Comparison of ENCODE assay signal across 7 mouse cellular contexts in genomic region chr2:154426905-154427852, GRCm38 (mm10). TPM values are rescaled to one million over a fixed set of nuclear protein-coding genes. Genes with fewer than 3 reads are reported as not detected.
A peak's percentile ranks its signal among the peaks of the same experiment; 100 is the strongest.
DNase-seq lines count a peak whose midpoint lies in the region; ATAC-seq and TF ChIP-seq lines count a peak whose summit lies in the region.

No protein-coding gene starts in this region.

- WGBS in lung, embryonic 14.5 days = 43% methylated on average over 11 of the region's 11 CpGs
- WGBS in forebrain, embryonic 10.5 days = 20% methylated on average over 11 of the region's 11 CpGs
- WGBS in limb, embryonic 11.5 days = 31% methylated on average over 11 of the region's 11 CpGs
- WGBS in small intestine, adult 2 months = 57% methylated on average over 11 of the region's 11 CpGs

- H3K4me1 ChIP-seq in lung, embryonic 14.5 days (ENCODE audit: insufficient read depth) = no peaks in the 10 kb centered on the region; the same call in 1 of the 2 replicates
- H3K4me1 ChIP-seq in forebrain, embryonic 10.5 days = peaks cover 27% of the 10 kb centered on the region
- H3K4me1 ChIP-seq in limb, embryonic 11.5 days (ENCODE audit: control insufficient read depth, insufficient read depth, low read length) = peaks cover 8% of the 10 kb centered on the region; the same call in 1 of the 2 replicates
- no peaks in the 10 kb centered on the region for H3K4me1 ChIP-seq in small intestine, adult 2 months (ENCODE audit: control insufficient read depth, insufficient read depth, insufficient read length, low read length)

- H3K27ac ChIP-seq in lung, embryonic 14.5 days (ENCODE audit: low read depth) = peak overlapping the region; percentile 86
- H3K27ac ChIP-seq in forebrain, embryonic 10.5 days = peak overlapping the region; percentile 92
- no peak overlapping the region for H3K27ac ChIP-seq in limb, embryonic 11.5 days (replicated peaks; ENCODE audit: low read depth, low read length)
- H3K27ac ChIP-seq in small intestine, adult 2 months (ENCODE audit: insufficient read depth, low read depth, low read length) = no peak overlapping the region

- DNase-seq in lung, embryonic 14.5 days = no peak
- no peak for DNase-seq in lung, postnatal 14 days
- no peak for DNase-seq in forebrain, embryonic 10.5 days (ENCODE audit: extremely low spot score, low spot score)
- no peak for DNase-seq in limb, embryonic 11.5 days (ENCODE audit: low spot score)
- DNase-seq in adrenal gland, postnatal 14 days = no peak
- DNase-seq in adipocyte (ENCODE audit: low spot score) = no peak

- no peaks in the 10 kb centered on the region for H3K9me3 ChIP-seq in lung, embryonic 14.5 days (ENCODE audit: low read depth, low read length)
- H3K9me3 ChIP-seq in forebrain, embryonic 10.5 days = no peaks in the 10 kb centered on the region
- no peaks in the 10 kb centered on the region for H3K9me3 ChIP-seq in limb, embryonic 11.5 days (ENCODE audit: control insufficient read depth, low read length)

- TF ChIP-seq CTCF in lung, embryonic 14.5 days (IDR thresholded peaks at IDR 0.05; ENCODE audit: low read depth) = no peak
- no peak for TF ChIP-seq CTCF in small intestine, adult 2 months (IDR thresholded peaks at IDR 0.05; ENCODE audit: extremely low read depth, insufficient read length, insufficient replicate concordance, low read depth, low read length)

- H3K4me2 ChIP-seq in lung, embryonic 14.5 days = peak overlapping the region; percentile 78
- H3K4me2 ChIP-seq in limb, embryonic 11.5 days (ENCODE audit: low read depth, severe bottlenecking) = peak overlapping the region; percentile 65

- H3K4me3 ChIP-seq in lung, embryonic 14.5 days (ENCODE audit: low read depth, low read length) = peak overlapping the region; percentile 43
- peak overlapping the region; percentile 53 for H3K4me3 ChIP-seq in forebrain, embryonic 10.5 days
- H3K4me3 ChIP-seq in limb, embryonic 11.5 days (ENCODE audit: low read depth, low read length) = peak overlapping the region; percentile 32; the same call in 1 of the 2 replicates
- H3K4me3 ChIP-seq in small intestine, adult 2 months (ENCODE audit: low read depth, low read length) = peak overlapping the region; percentile 52

- H3K9ac ChIP-seq in lung, embryonic 14.5 days = peak overlapping the region; percentile 66
- H3K9ac ChIP-seq in limb, embryonic 11.5 days (ENCODE audit: low read length) = peak overlapping the region; percentile 75

- no peaks in the 10 kb centered on the region for H3K36me3 ChIP-seq in lung, embryonic 14.5 days (ENCODE audit: insufficient read depth)
- H3K36me3 ChIP-seq in forebrain, embryonic 10.5 days (replicated peaks) = no peaks in the 10 kb centered on the region
- no peaks in the 10 kb centered on the region for H3K36me3 ChIP-seq in limb, embryonic 11.5 days (ENCODE audit: control insufficient read depth, insufficient read depth, low read length)
- H3K36me3 ChIP-seq in small intestine, adult 2 months (ENCODE audit: control insufficient read depth, insufficient read depth, low read length) = no peaks in the 10 kb centered on the region

- TF ChIP-seq POLR2A in small intestine, adult 2 months (IDR thresholded peaks at IDR 0.05; ENCODE audit: low read depth, low read length) = no peak

- H3K27me3 ChIP-seq in lung, embryonic 14.5 days (ENCODE audit: insufficient read depth, low read length) = no peaks in the 10 kb centered on the region
- peaks cover 42% of the 10 kb centered on the region for H3K27me3 ChIP-seq in forebrain, embryonic 10.5 days (ENCODE audit: poor library complexity, severe bottlenecking)
- H3K27me3 ChIP-seq in limb, embryonic 11.5 days (ENCODE audit: control insufficient read depth, insufficient read depth, low read length) = peaks cover 3% of the 10 kb centered on the region; the same call in 1 of the 2 replicates
- H3K27me3 ChIP-seq in small intestine, adult 2 months (ENCODE audit: control insufficient read depth, insufficient read depth, low read length) = no peaks in the 10 kb centered on the region

- ATAC-seq in lung, embryonic 14.5 days (ENCODE audit: insufficient read depth) = peak; percentile 32; the same call in 1 of the 2 replicates
- ATAC-seq in limb, embryonic 11.5 days (ENCODE audit: insufficient number of reproducible peaks, low FRiP score, low TSS enrichment, low read depth) = no peak

RNA-seq across cellular contexts. Expression of gene Cbfa2t2, which starts 9.1 kb away (rescaled TPM):
- 39.8 and 40.5 TPM in 2 replicates for polyA plus RNA-seq in lung, embryonic 14.5 days (2014; fragmentation: Nextera tagmentation; extraction: Ambion mirVana)
- polyA plus RNA-seq in forebrain, embryonic 10.5 days (2016; fragmentation: Nextera tagmentation; extraction: Ambion mirVana) = 57.4 and 59.3 TPM in 2 replicates
- 44.1 and 52.7 TPM in 2 replicates for polyA plus RNA-seq in limb, embryonic 11.5 days (2014; fragmentation: Nextera tagmentation; extraction: Ambion mirVana)
- 3.6 and 9.8 TPM in 2 replicates for polyA plus RNA-seq in small intestine, adult 2 months (2012; rRNA removed)
- total RNA-seq in adrenal gland, postnatal 14 days (2021) = 36.1 and 42.5 TPM in 2 replicates

RNA-seq across cellular contexts. Expression of gene Snta1, which starts 19.3 kb away (rescaled TPM):
- 3.8 and 3.9 TPM in 2 replicates for polyA plus RNA-seq in lung, embryonic 14.5 days (2014; fragmentation: Nextera tagmentation; extraction: Ambion mirVana)
- polyA plus RNA-seq in forebrain, embryonic 10.5 days (2016; fragmentation: Nextera tagmentation; extraction: Ambion mirVana) = 2.5 TPM in 2 replicates
- polyA plus RNA-seq in limb, embryonic 11.5 days (2014; fragmentation: Nextera tagmentation; extraction: Ambion mirVana) = 1.7 and 2.2 TPM in 2 replicates
- 12.0 and 27.5 TPM in 2 replicates for polyA plus RNA-seq in small intestine, adult 2 months (2012; rRNA removed)
- total RNA-seq in adrenal gland, postnatal 14 days (2021) = 27.7 and 32.3 TPM in 2 replicates

RNA-seq across cellular contexts. Expression of gene Cdk5rap1, which starts 54.4 kb away (rescaled TPM):
- 11.2 and 13.1 TPM in 2 replicates for polyA plus RNA-seq in lung, embryonic 14.5 days (2014; fragmentation: Nextera tagmentation; extraction: Ambion mirVana)
- 13.0 and 14.9 TPM in 2 replicates for polyA plus RNA-seq in forebrain, embryonic 10.5 days (2016; fragmentation: Nextera tagmentation; extraction: Ambion mirVana)
- 19.8 and 20.3 TPM in 2 replicates for polyA plus RNA-seq in limb, embryonic 11.5 days (2014; fragmentation: Nextera tagmentation; extraction: Ambion mirVana)
- 3.2 and 5.4 TPM in 2 replicates for polyA plus RNA-seq in small intestine, adult 2 months (2012; rRNA removed)
- total RNA-seq in adrenal gland, postnatal 14 days (2021) = 14.2 and 15.7 TPM in 2 replicates

Comparison
In these comparisons a context has a peak if more than half of its experiments do, and no peak if none do; other contexts are left out.
1. H3K27ac ChIP-seq: peak in lung, embryonic 14.5 days (single experiment) and forebrain, embryonic 10.5 days (single experiment); none in limb, embryonic 11.5 days (single experiment) and small intestine, adult 2 months (single experiment).
2. Peak in every context shown above with its lines, with median percentiles within 50 percentile points of each other: H3K4me3 ChIP-seq.